Mouse (Mus musculus) liver, postnatal 0 days (tissue): ENCODE measurements around the gene Bcar3. TPM values are rescaled to one million over a fixed set of nuclear protein-coding genes. Genes with fewer than 3 reads are reported as not detected.

Experiments used
- ATAC-seq: fragments of 200-750 bp; cut with Nextera tagmentation; 2 replicates; pipeline ENCODE4 v1.8.0; 2017; ENCODE audit warnings: mild to moderate bottlenecking, moderate library complexity
- DNase-seq: peaks from one replicate; pipeline ENCODE4 v3.0.0-alpha.2; 2016
- H3K27ac ChIP-seq: fragments of 300-500 bp; sonication (generic); 2 replicates; pipeline ENCODE4 v1.5.1; 2014; ENCODE audit warnings: antibody characterized with exemption, moderate library complexity, mild to moderate bottlenecking, low read depth
- H3K27me3 ChIP-seq: fragments of 300-500 bp; sonication (generic); 2 replicates; pipeline ENCODE4 v1.6.1; 2014; ENCODE audit warnings: low read length, control low read depth, mixed read lengths; ENCODE audit not compliant: insufficient read depth
- H3K36me3 ChIP-seq: fragments of 300-500 bp; sonication (generic); replicated peaks from 2 replicates; pipeline ENCODE4 v1.6.1; 2014; ENCODE audit warnings: mild to moderate bottlenecking, control low read depth, low read length, moderate library complexity, mixed read lengths; ENCODE audit not compliant: insufficient read depth
- H3K4me1 ChIP-seq: fragments of 300-500 bp; sonication (generic); 2 replicates; pipeline ENCODE4 v1.6.1; 2014; ENCODE audit warnings: antibody characterized with exemption, mild to moderate bottlenecking, control low read depth; ENCODE audit not compliant: insufficient read depth
- H3K4me2 ChIP-seq: fragments of 300-500 bp; sonication (generic); 2 replicates; pipeline ENCODE4 v1.6.1; 2014; ENCODE audit warnings: low read depth, mild to moderate bottlenecking, low read length, moderate library complexity, mixed read lengths
- H3K4me3 ChIP-seq: fragments of 300-500 bp; sonication (generic); 2 replicates; pipeline ENCODE4 v1.5.1; 2014; ENCODE audit warnings: low read depth, low read length
- H3K9ac ChIP-seq: fragments of 300-500 bp; sonication (generic); replicated peaks from 2 replicates; pipeline ENCODE4 v1.6.1; 2014; ENCODE audit warnings: mild to moderate bottlenecking, moderate library complexity
- H3K9me3 ChIP-seq: fragments of 300-500 bp; sonication (generic); 2 replicates; pipeline ENCODE4 v1.6.1; 2016; ENCODE audit warnings: mild to moderate bottlenecking, control low read depth, low read length, mixed read lengths
- CTCF ChIP-seq: sonication (generic); IDR thresholded peaks from 2 replicates; pipeline ENCODE4 v1.5.1; 2016; ENCODE audit warnings: antibody characterized with exemption, low read depth
- EP300 ChIP-seq: IDR thresholded peaks from 2 replicates; pipeline ENCODE4 v1.6.1; 2016; ENCODE audit warnings: antibody characterized with exemption, low read depth, mild to moderate bottlenecking
- WGBS: fragments of 180-500 bp; shearing (Covaris S2); extraction: QIAGEN DNeasy Blood & Tissue Kit; methylation state at CpG from one replicate; pipeline ENCODE4 v1.1.7; 2014; ENCODE audit not compliant: insufficient replicate concordance; 5-methylcytosine and 5-hydroxymethylcytosine counted together
- polyA plus RNA-seq: library from polyadenylated mRNA; unstranded; fragments of >200 nt; fragmentation: Nextera tagmentation; extraction: Ambion mirVana; gene quantifications from 2 replicates; pipeline ENCODE4 v1.2.1, GENCODE M21; 2015

Bcar3 gene
- polyA plus RNA-seq, 1 experiment from 2014 or later, result 11.2 TPM

GRCm38 (mm10) chr3:122498528-122498927 is 204.6 kb downstream of the Bcar3 start:
- H3K9me3 ChIP-seq, result no peaks in the 10 kb centered on the region
- WGBS, result 84% methylated on average over 7 of the region's 7 CpGs
- DNase-seq, result no peak
- H3K9ac ChIP-seq, result no peak overlapping the region
- no peak overlapping the region for H3K27ac ChIP-seq
- no peaks in the 10 kb centered on the region for H3K4me1 ChIP-seq
- H3K4me2 ChIP-seq, result no peak overlapping the region
- no peak overlapping the region for H3K4me3 ChIP-seq
- no peaks in the 10 kb centered on the region for H3K36me3 ChIP-seq
- H3K27me3 ChIP-seq, result no peaks in the 10 kb centered on the region
- ATAC-seq, result no peak
- TF ChIP-seq CTCF (no peak), EP300 (no peak)

GRCm38 (mm10) chr3:122499647-122500046 is 205.7 kb downstream of the Bcar3 start:
- Histone ChIP-seq H3K27ac (no peak overlapping the region), H3K36me3 (no peaks in the 10 kb centered on the region), H3K4me3 (no peak overlapping the region), H3K4me2 (no peak overlapping the region), H3K9me3 (no peaks in the 10 kb centered on the region), H3K4me1 (no peaks in the 10 kb centered on the region), H3K9ac (no peak overlapping the region), H3K27me3 (no peaks in the 10 kb centered on the region)
- DNase-seq (no peak), ATAC-seq (no peak)
- TF ChIP-seq CTCF (no peak), EP300 (no peak)
- WGBS, result 84% methylated on average over 6 of the region's 6 CpGs

DNA sequence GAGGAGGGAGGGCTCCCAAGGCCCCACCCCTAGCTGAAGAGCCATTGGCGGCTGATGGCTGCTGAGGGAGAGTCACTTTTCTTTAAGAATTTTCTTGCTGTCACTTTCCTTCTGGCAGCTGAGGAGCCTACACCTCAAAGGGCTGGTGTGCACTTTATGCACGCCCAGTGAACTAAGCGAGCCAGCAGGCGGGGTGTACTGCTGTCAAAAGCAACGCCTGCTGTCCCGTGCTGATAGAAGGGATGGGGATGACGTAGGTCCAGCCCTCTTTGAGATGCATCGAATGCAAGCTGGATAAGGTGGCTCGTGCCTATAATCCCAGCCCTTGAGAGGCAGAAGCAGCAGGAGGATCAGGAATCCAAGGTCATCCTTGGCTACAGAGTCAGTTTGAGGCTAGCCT is 207.0 kb downstream of the Bcar3 start:
- WGBS, result 68% methylated on average over 9 of the region's 9 CpGs
- no peaks in the 10 kb centered on the region for H3K9me3 ChIP-seq
- H3K36me3 ChIP-seq, result no peaks in the 10 kb centered on the region
- H3K4me2 ChIP-seq, result no peak overlapping the region
- no peak overlapping the region for H3K4me3 ChIP-seq
- DNase-seq (no peak), ATAC-seq (no peak)
- no peak for TF ChIP-seq CTCF
- TF ChIP-seq EP300, result no peak
- H3K27me3 ChIP-seq, result no peaks in the 10 kb centered on the region
- H3K27ac ChIP-seq, result no peak overlapping the region
- H3K4me1 ChIP-seq, result no peaks in the 10 kb centered on the region
- H3K9ac ChIP-seq, result no peak overlapping the region

- DNase-seq (no peak), ATAC-seq (no peak)
- Histone ChIP-seq H3K36me3 (no peaks in the 10 kb centered on the region), H3K27ac (no peak overlapping the region), H3K4me3 (no peak overlapping the region), H3K9ac (no peak overlapping the region), H3K27me3 (no peaks in the 10 kb centered on the region), H3K4me1 (peaks cover 15% of the 10 kb centered on the region), H3K4me2 (no peak overlapping the region), H3K9me3 (no peaks in the 10 kb centered on the region)
- 62% methylated on average over 10 of the region's 10 CpGs for WGBS
- TF ChIP-seq CTCF (no peak), EP300 (no peak)
Observed at GRCm38 (mm10) chr3:122506343-122506916, 212.5 kb downstream of the Bcar3 start.

DNA sequence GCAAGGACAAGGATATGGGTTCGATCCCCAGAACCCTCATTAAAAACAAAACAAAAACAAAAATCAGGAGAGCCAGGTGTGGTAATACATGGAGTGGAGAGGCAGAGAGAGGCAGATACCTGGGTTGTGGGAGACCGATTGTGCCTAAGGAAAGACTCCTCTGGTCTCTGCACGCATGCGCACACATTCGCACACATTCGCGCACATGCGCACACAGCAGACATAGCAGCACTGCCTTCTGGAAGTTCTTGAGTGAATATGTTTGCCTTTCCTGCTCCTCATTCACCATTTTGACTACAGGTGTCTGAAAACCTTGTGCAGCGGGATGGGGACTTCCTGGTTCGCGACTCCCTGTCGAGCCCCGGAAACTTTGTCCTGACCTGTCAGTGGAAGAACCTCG is 213.9 kb downstream of the Bcar3 start:
- Histone ChIP-seq H3K9ac (no peak overlapping the region), H3K27ac (no peak overlapping the region), H3K4me3 (no peak overlapping the region), H3K9me3 (no peaks in the 10 kb centered on the region), H3K4me2 (no peak overlapping the region), H3K36me3 (no peaks in the 10 kb centered on the region), H3K27me3 (no peaks in the 10 kb centered on the region), H3K4me1 (peaks cover 16% of the 10 kb centered on the region)
- DNase-seq (no peak), ATAC-seq (no peak)
- WGBS, result 92% methylated on average over 14 of the region's 14 CpGs
- no peak for TF ChIP-seq CTCF
- no peak for TF ChIP-seq EP300

GRCm38 (mm10) chr3:122509084-122509483 is 215.1 kb downstream of the Bcar3 start:
- Histone ChIP-seq H3K27me3 (no peaks in the 10 kb centered on the region), H3K27ac (peak overlapping the region; percentile 81), H3K36me3 (no peaks in the 10 kb centered on the region), H3K4me2 (no peak overlapping the region), H3K9ac (no peak overlapping the region), H3K4me1 (peaks cover 16% of the 10 kb centered on the region), H3K9me3 (no peaks in the 10 kb centered on the region), H3K4me3 (no peak overlapping the region)
- DNase-seq (peak; percentile 74), ATAC-seq (peak; percentile 40)
- TF ChIP-seq EP300, result no peak
- TF ChIP-seq CTCF, result peak; percentile 89
- WGBS, result 33% methylated on average over 5 of the region's 5 CpGs
